Mouse (Mus musculus): ENCODE measurements around the gene Dap. TPM values are rescaled to one million over a fixed set of nuclear protein-coding genes. Genes with fewer than 3 reads are reported as not detected.

The Dap gene
- polyA plus RNA-seq, 1 experiment from 2014 or later, result 114 TPM

DNA sequence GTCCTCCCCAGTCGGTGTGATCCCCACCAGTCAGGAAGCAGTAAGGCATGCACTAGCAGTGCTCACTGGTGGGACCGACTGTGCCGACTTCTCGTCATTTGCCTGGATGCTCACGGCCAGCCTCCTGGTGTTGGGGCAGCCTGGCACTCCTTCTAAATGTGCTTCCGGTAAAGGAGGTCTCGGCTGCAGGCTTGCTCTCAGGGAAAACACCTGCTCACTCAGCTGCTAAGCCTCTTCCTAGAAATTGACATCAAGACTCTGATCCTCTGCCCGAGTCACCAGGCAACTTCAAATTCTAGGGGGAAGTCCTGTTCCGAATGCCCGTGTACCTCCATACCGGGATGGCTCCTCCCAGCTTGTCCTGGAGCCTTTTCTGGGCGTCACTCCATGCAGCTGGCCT lies 41.7 kb downstream of the Dap start:
- Histone ChIP-seq H3K36me3 (ENCODE audit: control insufficient read depth, insufficient read depth, low read length) (no peaks in the 10 kb centered on the region), H3K27me3 (ENCODE audit: control insufficient read depth, insufficient read depth, low read length) (no peaks in the 10 kb centered on the region), H3K27ac (ENCODE audit: low read length) (no peak overlapping the region), H3K4me2 (ENCODE audit: low read depth, low read length) (no peak overlapping the region), H3K9ac (ENCODE audit: low read length) (no peak overlapping the region), H3K9me3 (replicated peaks; ENCODE audit: control insufficient read depth, low read length) (no peaks in the 10 kb centered on the region), H3K4me3 (replicated peaks; ENCODE audit: low read length) (no peak overlapping the region), H3K4me1 (ENCODE audit: control insufficient read depth, insufficient read depth, low read length) (no peaks in the 10 kb centered on the region)
- WGBS, result 91% methylated on average over 12 of the region's 12 CpGs
- ATAC-seq (ENCODE audit: insufficient read depth, low FRiP score), result no peak

DNA sequence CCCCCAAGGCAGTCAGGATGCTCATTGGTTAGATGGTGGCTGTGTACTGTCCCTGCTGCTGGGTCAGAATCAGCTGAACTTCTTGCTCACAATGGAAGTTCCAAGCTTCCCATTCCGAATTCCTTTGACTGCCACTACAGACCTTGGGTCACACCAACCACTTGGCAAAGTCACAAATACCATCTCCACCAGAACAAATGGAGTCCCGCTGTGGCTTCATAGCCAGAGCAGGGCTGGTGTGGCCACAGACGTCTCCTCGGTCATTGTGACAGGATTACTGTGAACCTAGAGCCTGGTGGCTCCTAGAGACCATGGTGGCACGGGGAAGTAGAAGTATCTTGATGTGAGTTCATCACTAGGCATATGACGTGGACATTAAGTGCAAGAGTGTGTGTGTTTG lies 44.0 kb downstream of the Dap start:
- Histone ChIP-seq H3K27me3 (ENCODE audit: control insufficient read depth, insufficient read depth, low read length) (no peaks in the 10 kb centered on the region), H3K4me2 (ENCODE audit: low read depth, low read length) (no peak overlapping the region), H3K27ac (ENCODE audit: low read length) (no peak overlapping the region), H3K36me3 (ENCODE audit: control insufficient read depth, insufficient read depth, low read length) (no peaks in the 10 kb centered on the region), H3K4me1 (ENCODE audit: control insufficient read depth, insufficient read depth, low read length) (no peaks in the 10 kb centered on the region), H3K4me3 (replicated peaks; ENCODE audit: low read length) (no peak overlapping the region), H3K9ac (ENCODE audit: low read length) (no peak overlapping the region), H3K9me3 (replicated peaks; ENCODE audit: control insufficient read depth, low read length) (no peaks in the 10 kb centered on the region)
- no peak for ATAC-seq (ENCODE audit: insufficient read depth, low FRiP score)
- 86% methylated on average over 6 of the region's 6 CpGs for WGBS

DNA sequence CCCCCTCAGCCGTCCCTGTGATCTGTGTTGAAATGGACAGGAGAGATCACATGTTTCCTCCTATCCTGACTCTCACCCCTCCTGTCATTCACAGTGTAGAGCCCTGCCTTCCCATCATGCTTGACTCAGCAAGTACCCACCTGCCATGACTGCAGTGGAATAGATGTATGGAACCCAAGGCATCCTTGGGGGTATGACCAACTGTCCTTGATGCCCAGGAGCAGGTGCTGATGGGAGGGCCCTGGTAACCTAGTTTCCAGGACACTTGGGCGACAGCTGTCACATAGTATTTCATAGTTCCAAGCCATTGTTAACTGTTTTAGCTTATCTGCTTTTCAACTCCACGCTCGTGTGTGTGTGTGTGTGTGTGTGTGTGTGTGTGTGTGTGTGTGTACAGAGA lies 45.4 kb downstream of the Dap start:
- no peak for ATAC-seq (ENCODE audit: insufficient read depth, low FRiP score)
- Histone ChIP-seq H3K36me3 (ENCODE audit: control insufficient read depth, insufficient read depth, low read length) (no peaks in the 10 kb centered on the region; the same call in none of the 2 replicates), H3K9ac (ENCODE audit: low read length) (no peak overlapping the region), H3K9me3 (replicated peaks; ENCODE audit: control insufficient read depth, low read length) (no peaks in the 10 kb centered on the region), H3K4me2 (ENCODE audit: low read depth, low read length) (no peak overlapping the region), H3K27me3 (ENCODE audit: control insufficient read depth, insufficient read depth, low read length) (no peaks in the 10 kb centered on the region), H3K4me1 (ENCODE audit: control insufficient read depth, insufficient read depth, low read length) (no peaks in the 10 kb centered on the region), H3K27ac (ENCODE audit: low read length) (no peak overlapping the region), H3K4me3 (replicated peaks; ENCODE audit: low read length) (no peak overlapping the region)
- 74% methylated on average over 4 of the region's 4 CpGs for WGBS

DNA sequence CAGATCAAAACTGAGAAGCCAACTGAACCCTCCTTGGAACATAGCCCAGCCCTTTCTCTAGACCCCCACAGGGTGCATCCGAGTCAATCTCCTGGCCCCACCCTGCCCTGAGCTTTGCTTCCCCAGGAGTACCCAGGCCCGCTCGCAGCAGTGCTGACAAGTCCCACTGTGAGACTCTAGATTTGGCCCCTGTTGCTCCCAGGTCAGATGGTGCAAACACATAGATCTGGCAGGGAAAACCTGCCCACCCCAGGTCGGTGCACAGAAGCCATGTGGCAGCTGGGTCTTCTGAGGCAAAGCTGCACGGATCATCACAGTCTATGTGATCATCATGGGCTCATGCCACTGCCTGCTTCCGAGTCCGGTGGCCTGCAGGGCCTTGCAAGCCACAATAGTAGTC lies 48.6 kb downstream of the Dap start:
- H3K4me1 ChIP-seq (ENCODE audit: control insufficient read depth, insufficient read depth, low read length), result no peaks in the 10 kb centered on the region
- no peak for ATAC-seq (ENCODE audit: insufficient read depth, low FRiP score)
- no peak overlapping the region for H3K27ac ChIP-seq (ENCODE audit: low read length)
- H3K36me3 ChIP-seq (ENCODE audit: control insufficient read depth, insufficient read depth, low read length), result no peaks in the 10 kb centered on the region; the same call in none of the 2 replicates
- WGBS, result 82% methylated on average over 7 of the region's 7 CpGs
- H3K9me3 ChIP-seq (replicated peaks; ENCODE audit: control insufficient read depth, low read length), result no peaks in the 10 kb centered on the region
- no peak overlapping the region for H3K9ac ChIP-seq (ENCODE audit: low read length)
- no peak overlapping the region for H3K4me2 ChIP-seq (ENCODE audit: low read depth, low read length)
- H3K27me3 ChIP-seq (ENCODE audit: control insufficient read depth, insufficient read depth, low read length), result no peaks in the 10 kb centered on the region
- no peak overlapping the region for H3K4me3 ChIP-seq (replicated peaks; ENCODE audit: low read length)

DNA sequence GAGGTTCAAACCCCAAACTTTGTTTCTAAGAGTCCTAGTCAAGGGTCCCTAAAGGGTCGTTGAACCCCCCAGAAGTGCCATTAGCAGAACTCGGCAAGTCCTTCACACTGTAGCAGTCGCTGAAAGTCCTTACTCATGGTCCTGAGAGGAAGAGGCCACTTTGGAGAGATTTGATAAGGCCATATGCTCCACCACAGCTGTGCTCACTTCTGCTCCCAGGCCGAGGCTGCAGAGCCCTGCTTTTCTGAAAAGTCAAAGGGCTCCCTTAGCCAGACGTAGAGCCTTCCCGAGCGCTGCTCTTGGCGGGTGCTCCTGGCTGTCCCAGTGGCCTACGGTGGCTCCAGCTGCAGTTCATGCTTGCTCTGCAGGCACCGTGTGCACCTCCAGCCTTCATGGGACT lies 49.4 kb downstream of the Dap start:
- Histone ChIP-seq H3K4me3 (replicated peaks; ENCODE audit: low read length) (no peak overlapping the region), H3K4me2 (ENCODE audit: low read depth, low read length) (no peak overlapping the region), H3K9me3 (replicated peaks; ENCODE audit: control insufficient read depth, low read length) (no peaks in the 10 kb centered on the region), H3K27me3 (ENCODE audit: control insufficient read depth, insufficient read depth, low read length) (no peaks in the 10 kb centered on the region), H3K27ac (ENCODE audit: low read length) (no peak overlapping the region), H3K4me1 (ENCODE audit: control insufficient read depth, insufficient read depth, low read length) (no peaks in the 10 kb centered on the region), H3K36me3 (ENCODE audit: control insufficient read depth, insufficient read depth, low read length) (no peaks in the 10 kb centered on the region; the same call in none of the 2 replicates), H3K9ac (ENCODE audit: low read length) (no peak overlapping the region)
- WGBS, result 73% methylated on average over 10 of the region's 10 CpGs
- ATAC-seq (ENCODE audit: insufficient read depth, low FRiP score), result no peak

DNA sequence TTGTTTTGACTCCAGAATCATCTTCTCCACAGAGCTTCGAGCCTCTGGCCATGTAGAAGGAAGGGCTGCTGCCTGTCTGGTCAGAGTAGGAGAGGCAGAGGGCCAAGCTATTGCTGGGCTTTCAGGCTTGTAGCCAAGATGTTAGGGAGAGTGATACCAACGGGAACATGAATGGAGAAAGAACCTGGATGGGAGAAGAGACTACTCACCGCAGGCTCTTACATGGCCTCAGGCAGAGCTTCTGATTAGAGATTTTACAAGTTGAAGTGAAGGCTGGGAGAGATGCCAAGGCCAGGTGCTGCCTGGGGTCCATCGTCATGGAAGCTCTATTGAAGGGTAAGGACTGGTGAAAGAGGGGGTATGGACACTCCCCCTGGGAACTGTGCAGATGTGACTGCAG lies 54.0 kb downstream of the Dap start:
- Histone ChIP-seq H3K4me3 (replicated peaks; ENCODE audit: low read length) (no peak overlapping the region), H3K27ac (ENCODE audit: low read length) (no peak overlapping the region), H3K36me3 (ENCODE audit: control insufficient read depth, insufficient read depth, low read length) (no peaks in the 10 kb centered on the region; the same call in none of the 2 replicates), H3K27me3 (ENCODE audit: control insufficient read depth, insufficient read depth, low read length) (no peaks in the 10 kb centered on the region), H3K4me2 (ENCODE audit: low read depth, low read length) (no peak overlapping the region), H3K9ac (ENCODE audit: low read length) (no peak overlapping the region), H3K4me1 (ENCODE audit: control insufficient read depth, insufficient read depth, low read length) (no peaks in the 10 kb centered on the region), H3K9me3 (replicated peaks; ENCODE audit: control insufficient read depth, low read length) (no peaks in the 10 kb centered on the region)
- WGBS, result 71% methylated on average over 4 of the region's 4 CpGs
- no peak for ATAC-seq (ENCODE audit: insufficient read depth, low FRiP score)

DNA sequence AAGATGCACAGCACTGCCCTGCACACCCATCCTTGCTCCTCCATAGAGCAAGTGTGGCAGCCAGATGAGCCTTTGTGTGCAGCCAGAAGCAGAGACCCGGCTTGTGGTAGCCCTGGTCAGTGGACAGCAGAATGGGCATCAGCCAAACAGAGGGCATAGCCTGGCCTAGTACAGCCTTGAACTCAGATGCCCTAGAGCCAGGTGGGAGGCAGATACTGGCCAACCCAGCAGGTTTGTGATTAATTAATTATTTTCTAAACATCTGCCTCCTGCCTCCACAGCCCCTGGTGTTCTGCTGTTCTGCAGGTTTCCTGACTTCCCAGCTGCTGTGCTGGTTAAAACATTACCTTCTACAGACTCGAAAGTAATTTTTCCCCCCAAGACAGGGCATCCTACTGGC lies 55.0 kb downstream of the Dap start:
- H3K4me1 ChIP-seq (ENCODE audit: control insufficient read depth, insufficient read depth, low read length), result no peaks in the 10 kb centered on the region
- H3K9ac ChIP-seq (ENCODE audit: low read length), result no peak overlapping the region
- no peak overlapping the region for H3K4me2 ChIP-seq (ENCODE audit: low read depth, low read length)
- WGBS, result 70% methylated on average over 2 of the region's 2 CpGs
- no peaks in the 10 kb centered on the region for H3K27me3 ChIP-seq (ENCODE audit: control insufficient read depth, insufficient read depth, low read length)
- H3K9me3 ChIP-seq (replicated peaks; ENCODE audit: control insufficient read depth, low read length), result no peaks in the 10 kb centered on the region
- ATAC-seq (ENCODE audit: insufficient read depth, low FRiP score), result no peak
- no peak overlapping the region for H3K27ac ChIP-seq (ENCODE audit: low read length)
- H3K4me3 ChIP-seq (replicated peaks; ENCODE audit: low read length), result no peak overlapping the region
- no peaks in the 10 kb centered on the region; the same call in 1 of the 2 replicates for H3K36me3 ChIP-seq (ENCODE audit: control insufficient read depth, insufficient read depth, low read length)

DNA sequence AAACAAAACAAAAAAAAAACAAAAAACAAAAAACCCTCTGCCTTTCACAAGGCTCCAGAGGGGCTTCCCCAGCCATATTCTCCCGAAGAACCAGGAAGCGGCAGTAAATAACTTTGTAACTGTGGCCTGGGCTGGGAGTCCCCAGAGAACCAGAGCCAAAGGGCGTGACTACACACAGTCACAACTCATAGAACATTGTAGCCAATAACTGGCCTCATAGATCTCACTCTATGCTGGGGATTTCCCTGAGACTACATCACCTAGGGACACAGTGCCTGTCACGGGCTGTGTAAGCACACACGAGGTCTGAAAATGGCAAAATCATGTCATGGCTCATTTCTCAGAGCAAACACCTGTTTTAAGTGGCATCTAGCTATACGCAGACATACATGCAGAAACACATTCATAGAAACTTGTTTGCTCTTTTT lies 55.5 kb downstream of the Dap start:
- 66% methylated on average over 6 of the region's 6 CpGs for WGBS
- no peak overlapping the region for H3K4me3 ChIP-seq (replicated peaks; ENCODE audit: low read length)
- H3K27ac ChIP-seq (ENCODE audit: low read length), result no peak overlapping the region

DNA sequence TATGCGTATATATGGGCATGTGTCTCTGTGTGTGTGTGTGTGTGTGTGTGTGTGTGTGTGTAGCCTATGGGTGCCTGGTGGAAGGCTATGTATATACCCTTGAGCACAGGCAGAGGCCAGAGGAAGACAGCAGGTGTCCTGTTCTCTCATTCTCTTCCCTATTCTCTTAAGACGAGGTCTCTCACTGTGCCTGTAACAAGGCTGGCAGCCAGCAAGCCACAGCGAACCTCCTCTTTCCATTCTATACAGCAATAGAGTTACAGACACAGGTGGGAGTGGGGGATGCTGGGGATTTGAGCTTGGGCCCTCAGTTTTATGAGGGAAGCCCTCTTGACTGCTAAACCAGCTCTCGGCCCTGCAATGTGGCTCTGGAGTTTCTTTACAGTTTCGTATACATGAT lies 55.9 kb downstream of the Dap start:
- no peak overlapping the region for H3K27ac ChIP-seq (ENCODE audit: low read length)
- no peak for ATAC-seq (ENCODE audit: insufficient read depth, low FRiP score)
- WGBS, result 91% methylated on average over 5 of the region's 5 CpGs

More for the DNA sequence above, 55.5 kb downstream of the Dap start:
- Histone ChIP-seq H3K36me3 (ENCODE audit: control insufficient read depth, insufficient read depth, low read length) (no peaks in the 10 kb centered on the region), H3K4me1 (ENCODE audit: control insufficient read depth, insufficient read depth, low read length) (no peaks in the 10 kb centered on the region), H3K9ac (ENCODE audit: low read length) (no peak overlapping the region), H3K4me2 (ENCODE audit: low read depth, low read length) (no peak overlapping the region), H3K9me3 (replicated peaks; ENCODE audit: control insufficient read depth, low read length) (no peaks in the 10 kb centered on the region), H3K27me3 (ENCODE audit: control insufficient read depth, insufficient read depth, low read length) (no peaks in the 10 kb centered on the region)
- 0 out of 2 replicates have a peak, but pooled peaks have one; percentile 18 for ATAC-seq (ENCODE audit: insufficient read depth, low FRiP score)

DNA sequence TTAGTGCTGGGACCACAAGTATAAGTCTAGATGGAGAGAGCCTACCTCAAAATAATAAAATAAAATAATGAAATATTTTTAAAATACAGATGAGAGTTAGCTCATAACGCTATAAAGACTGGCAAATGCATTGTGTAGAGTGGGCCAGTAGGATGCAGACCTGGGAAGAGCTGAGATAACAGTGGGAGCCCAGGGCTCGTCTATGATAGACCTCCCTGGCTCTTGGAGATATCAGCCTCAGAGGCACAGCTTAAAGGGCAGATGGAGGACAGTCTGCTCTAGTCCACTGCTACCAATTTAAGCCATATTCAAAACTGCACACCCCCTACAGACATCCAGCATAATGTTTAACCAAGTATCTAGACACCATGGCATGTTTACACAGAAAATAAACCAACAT lies 56.6 kb downstream of the Dap start:
- Histone ChIP-seq H3K4me2 (ENCODE audit: low read depth, low read length) (no peak overlapping the region), H3K36me3 (ENCODE audit: control insufficient read depth, insufficient read depth, low read length) (no peaks in the 10 kb centered on the region), H3K4me1 (ENCODE audit: control insufficient read depth, insufficient read depth, low read length) (no peaks in the 10 kb centered on the region), H3K9ac (ENCODE audit: low read length) (no peak overlapping the region), H3K9me3 (replicated peaks; ENCODE audit: control insufficient read depth, low read length) (no peaks in the 10 kb centered on the region), H3K27ac (ENCODE audit: low read length) (no peak overlapping the region), H3K4me3 (replicated peaks; ENCODE audit: low read length) (no peak overlapping the region), H3K27me3 (ENCODE audit: control insufficient read depth, insufficient read depth, low read length) (no peaks in the 10 kb centered on the region)
- WGBS, result 52% methylated on average over 2 of the region's 2 CpGs
- no peak for ATAC-seq (ENCODE audit: insufficient read depth, low FRiP score)

More for the DNA sequence above, 55.9 kb downstream of the Dap start:
- Histone ChIP-seq H3K4me2 (ENCODE audit: low read depth, low read length) (no peak overlapping the region), H3K9me3 (replicated peaks; ENCODE audit: control insufficient read depth, low read length) (no peaks in the 10 kb centered on the region), H3K4me1 (ENCODE audit: control insufficient read depth, insufficient read depth, low read length) (no peaks in the 10 kb centered on the region), H3K27me3 (ENCODE audit: control insufficient read depth, insufficient read depth, low read length) (no peaks in the 10 kb centered on the region), H3K9ac (ENCODE audit: low read length) (no peak overlapping the region), H3K36me3 (ENCODE audit: control insufficient read depth, insufficient read depth, low read length) (no peaks in the 10 kb centered on the region), H3K4me3 (replicated peaks; ENCODE audit: low read length) (no peak overlapping the region)

Measured in stomach, embryonic 16.5 days (tissue).